Mouse (Mus musculus): Measurements from ENCODE around the gene Pmm1. TPM values are rescaled to one million over a fixed set of nuclear protein-coding genes. Genes with fewer than 3 reads are reported as not detected.

The Pmm1 gene
- total and polyA plus RNA-seq, 3 experiments, result 35.9 to 157 (median 51.6) TPM

GRCm38 (mm10) chr15:81926446-81926822 lies 34.3 kb downstream of the Pmm1 start:
- H3K4me3 ChIP-seq (ENCODE audit: low read depth, low read length), result peak overlapping the region; percentile 81; the same call in 1 of the 2 replicates
- no peak for ATAC-seq (ENCODE audit: extremely low read depth, insufficient number of reproducible peaks, low FRiP score, poor library complexity, severe bottlenecking)
- H3K4me1 ChIP-seq (ENCODE audit: insufficient read depth, low read depth, low read length), result peaks cover 49% of the 10 kb centered on the region
- H3K27me3 ChIP-seq (ENCODE audit: insufficient read depth, low read length), result peaks cover 26% of the 10 kb centered on the region
- no peak for DNase-seq (ENCODE audit: low spot score)
- TF ChIP-seq POLR2AphosphoS5 (IDR thresholded peaks at IDR 0.05; ENCODE audit: insufficient replicate concordance, low read depth, low read length) (no peak), GATA2 (IDR thresholded peaks at IDR 0.05; ENCODE audit: borderline replicate concordance, low read depth, low read length) (no peak), GATA1 (IDR thresholded peaks at IDR 0.05; ENCODE audit: borderline replicate concordance, low read length) (no peak), TAL1 (conservative IDR thresholded peaks at IDR 0.05; ENCODE audit: low read depth, low read length) (no peak), CTCF (IDR thresholded peaks at IDR 0.05; ENCODE audit: low read depth, low read length) (no peak)
- H3K9me3 ChIP-seq (replicated peaks), result no peaks in the 10 kb centered on the region
- H3K36me3 ChIP-seq (replicated peaks), result peaks cover 33% of the 10 kb centered on the region

- Histone ChIP-seq H3K27me3 (ENCODE audit: insufficient read depth, low read length) (peaks cover 26% of the 10 kb centered on the region), H3K9me3 (replicated peaks) (no peaks in the 10 kb centered on the region), H3K4me1 (ENCODE audit: insufficient read depth, low read depth, low read length) (peaks cover 51% of the 10 kb centered on the region), H3K4me3 (ENCODE audit: low read depth, low read length) (peak within 1 kb of the TSS; percentile 81), H3K36me3 (replicated peaks) (peaks cover 38% of the 10 kb centered on the region)
- peak; percentile 90 for ATAC-seq (ENCODE audit: extremely low read depth, insufficient number of reproducible peaks, low FRiP score, poor library complexity, severe bottlenecking)
- no peak for TF ChIP-seq POLR2AphosphoS5 (IDR thresholded peaks at IDR 0.05; ENCODE audit: insufficient replicate concordance, low read depth, low read length)
- TF ChIP-seq GATA2 (IDR thresholded peaks at IDR 0.05; ENCODE audit: borderline replicate concordance, low read depth, low read length), result no peak
- no peak for TF ChIP-seq TAL1 (conservative IDR thresholded peaks at IDR 0.05; ENCODE audit: low read depth, low read length)
- no peak for TF ChIP-seq CTCF (IDR thresholded peaks at IDR 0.05; ENCODE audit: low read depth, low read length)
- TF ChIP-seq GATA1 (IDR thresholded peaks at IDR 0.05; ENCODE audit: borderline replicate concordance, low read length), result no peak
- peak; percentile 97 for DNase-seq (ENCODE audit: low spot score)
These were observed 34.8 kb downstream of the Pmm1 start, which contains the start of gene Polr3h for GRCm38 (mm10) chr15:81925760-81926445. TSS of gene Polr3h (minus strand) at chr15:81926240.

GRCm38 (mm10) chr15:81924933-81925332 lies 35.8 kb downstream of the Pmm1 start:
- DNase-seq (ENCODE audit: low spot score), result no peak

DNA sequence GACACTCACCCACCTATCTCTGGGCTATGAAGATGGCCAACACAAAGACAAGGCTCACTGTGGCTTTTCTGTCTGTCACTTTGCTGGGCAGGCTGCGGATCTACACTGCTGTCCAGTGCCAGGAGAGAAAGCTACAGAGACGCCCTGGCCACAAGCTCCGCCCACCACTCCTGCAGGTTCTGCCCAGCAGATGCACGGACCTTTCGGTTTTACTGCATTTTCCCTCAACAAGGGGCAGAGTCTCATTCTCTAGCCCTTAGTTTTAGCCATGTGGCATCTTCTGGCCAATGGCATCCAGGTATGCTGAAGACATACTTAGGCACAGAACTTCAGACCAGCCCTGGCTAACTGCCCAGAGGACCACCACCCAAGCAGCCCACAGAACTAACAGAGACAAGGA lies 39.5 kb downstream of the Pmm1 start:
- TF ChIP-seq POLR2AphosphoS5 (IDR thresholded peaks at IDR 0.05; ENCODE audit: insufficient replicate concordance, low read depth, low read length) (no peak), GATA2 (IDR thresholded peaks at IDR 0.05; ENCODE audit: borderline replicate concordance, low read depth, low read length) (no peak), TAL1 (conservative IDR thresholded peaks at IDR 0.05; ENCODE audit: low read depth, low read length) (no peak)
- no peak overlapping the region for H3K4me3 ChIP-seq (ENCODE audit: low read depth, low read length)
- peaks cover 44% of the 10 kb centered on the region for H3K4me1 ChIP-seq (ENCODE audit: insufficient read depth, low read depth, low read length)
- H3K27me3 ChIP-seq (ENCODE audit: insufficient read depth, low read length), result no peaks in the 10 kb centered on the region
- ATAC-seq (ENCODE audit: extremely low read depth, insufficient number of reproducible peaks, low FRiP score, poor library complexity, severe bottlenecking) (no peak), DNase-seq (ENCODE audit: low spot score) (no peak)
- no peaks in the 10 kb centered on the region for H3K9me3 ChIP-seq (replicated peaks)
- H3K36me3 ChIP-seq (replicated peaks), result peaks cover 82% of the 10 kb centered on the region

More at GRCm38 (mm10) chr15:81924933-81925332, 35.8 kb downstream of the Pmm1 start:
- Histone ChIP-seq H3K4me3 (ENCODE audit: low read depth, low read length) (peak overlapping the region; percentile 81), H3K9me3 (replicated peaks) (no peaks in the 10 kb centered on the region), H3K27me3 (ENCODE audit: insufficient read depth, low read length) (peaks cover 17% of the 10 kb centered on the region), H3K36me3 (replicated peaks) (peaks cover 46% of the 10 kb centered on the region), H3K4me1 (ENCODE audit: insufficient read depth, low read depth, low read length) (peaks cover 51% of the 10 kb centered on the region)
- ATAC-seq (ENCODE audit: extremely low read depth, insufficient number of reproducible peaks, low FRiP score, poor library complexity, severe bottlenecking), result no peak
- TF ChIP-seq POLR2AphosphoS5 (IDR thresholded peaks at IDR 0.05; ENCODE audit: insufficient replicate concordance, low read depth, low read length), result no peak
- no peak for TF ChIP-seq CTCF (IDR thresholded peaks at IDR 0.05; ENCODE audit: low read depth, low read length)
- no peak for TF ChIP-seq TAL1 (conservative IDR thresholded peaks at IDR 0.05; ENCODE audit: low read depth, low read length)
- TF ChIP-seq GATA2 (IDR thresholded peaks at IDR 0.05; ENCODE audit: borderline replicate concordance, low read depth, low read length), result no peak
- TF ChIP-seq GATA1 (IDR thresholded peaks at IDR 0.05; ENCODE audit: borderline replicate concordance, low read length), result no peak

GRCm38 (mm10) chr15:81920546-81921217 lies 40.0 kb downstream of the Pmm1 start:
- H3K4me3 ChIP-seq (ENCODE audit: low read depth, low read length), result no peak overlapping the region
- peaks cover 88% of the 10 kb centered on the region for H3K36me3 ChIP-seq (replicated peaks)
- no peak for ATAC-seq (ENCODE audit: extremely low read depth, insufficient number of reproducible peaks, low FRiP score, poor library complexity, severe bottlenecking)
- no peak for DNase-seq (ENCODE audit: low spot score)
- no peaks in the 10 kb centered on the region for H3K27me3 ChIP-seq (ENCODE audit: insufficient read depth, low read length)
- TF ChIP-seq CTCF (IDR thresholded peaks at IDR 0.05; ENCODE audit: low read depth, low read length) (no peak), GATA1 (IDR thresholded peaks at IDR 0.05; ENCODE audit: borderline replicate concordance, low read length) (no peak), TAL1 (conservative IDR thresholded peaks at IDR 0.05; ENCODE audit: low read depth, low read length) (no peak), POLR2AphosphoS5 (IDR thresholded peaks at IDR 0.05; ENCODE audit: insufficient replicate concordance, low read depth, low read length) (no peak), GATA2 (IDR thresholded peaks at IDR 0.05; ENCODE audit: borderline replicate concordance, low read depth, low read length) (no peak)
- H3K9me3 ChIP-seq (replicated peaks), result no peaks in the 10 kb centered on the region
- peaks cover 41% of the 10 kb centered on the region for H3K4me1 ChIP-seq (ENCODE audit: insufficient read depth, low read depth, low read length)

DNA sequence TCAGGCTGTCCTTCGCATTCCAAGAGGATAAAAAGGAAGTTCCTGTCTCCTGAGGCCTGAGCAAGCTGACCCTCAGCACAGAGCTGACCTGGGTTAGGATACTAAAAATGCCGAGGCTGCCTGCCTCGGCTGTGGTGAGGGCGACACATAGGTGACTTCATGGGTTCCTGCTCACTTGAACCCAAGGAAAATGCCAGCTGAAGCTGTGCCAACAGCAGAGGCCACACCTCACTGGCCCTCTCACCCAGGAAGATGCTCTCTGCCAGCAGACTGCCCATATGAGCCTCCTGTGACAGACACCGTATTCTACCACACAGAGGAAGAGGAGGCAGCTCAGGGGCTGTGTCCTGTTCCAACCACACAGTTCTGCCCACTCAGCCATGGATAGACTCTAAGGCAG lies 41.7 kb downstream of the Pmm1 start:
- ATAC-seq (ENCODE audit: extremely low read depth, insufficient number of reproducible peaks, low FRiP score, poor library complexity, severe bottlenecking), result no peak
- TF ChIP-seq POLR2AphosphoS5 (IDR thresholded peaks at IDR 0.05; ENCODE audit: insufficient replicate concordance, low read depth, low read length) (no peak), TAL1 (conservative IDR thresholded peaks at IDR 0.05; ENCODE audit: low read depth, low read length) (no peak), GATA2 (IDR thresholded peaks at IDR 0.05; ENCODE audit: borderline replicate concordance, low read depth, low read length) (no peak), CTCF (IDR thresholded peaks at IDR 0.05; ENCODE audit: low read depth, low read length) (no peak), GATA1 (IDR thresholded peaks at IDR 0.05; ENCODE audit: borderline replicate concordance, low read length) (no peak)
- H3K4me3 ChIP-seq (ENCODE audit: low read depth, low read length), result no peak overlapping the region
- H3K36me3 ChIP-seq (replicated peaks), result peaks cover 95% of the 10 kb centered on the region
- H3K4me1 ChIP-seq (ENCODE audit: insufficient read depth, low read depth, low read length), result peaks cover 38% of the 10 kb centered on the region
- no peaks in the 10 kb centered on the region for H3K27me3 ChIP-seq (ENCODE audit: insufficient read depth, low read length)
- no peak for DNase-seq (ENCODE audit: low spot score)
- H3K9me3 ChIP-seq (replicated peaks), result no peaks in the 10 kb centered on the region
